Mouse (Mus musculus) spleen, adult 2 months (tissue): ENCODE measurements around the gene Cuta. TPM values are rescaled to one million over a fixed set of nuclear protein-coding genes. Genes with fewer than 3 reads are reported as not detected.
A peak's percentile ranks its signal among the peaks of the same experiment; 100 is the strongest.

Source experiments
- DNase-seq, 2 experiments: peaks; one replicate each; pipeline versions ENCODE4 v3.0.0 to v3.0.0-alpha.2; 2012 to 2021; ENCODE audit warnings: low spot score in 2 of 2, low read depth in 1 of 2
- H3K27ac ChIP-seq: fragments of 200-500 bp; 2 replicates; pipeline ENCODE4 v1.5.1; 2012; ENCODE audit warnings: low read length, inconsistent platforms; ENCODE audit not compliant: insufficient read depth
- H3K27me3 ChIP-seq: fragments of 200-500 bp; 2 replicates; pipeline ENCODE4 v1.6.1; 2012; ENCODE audit warnings: mild to moderate bottlenecking, moderate library complexity, low read length, inconsistent platforms; ENCODE audit not compliant: control insufficient read depth, insufficient read depth
- H3K36me3 ChIP-seq: fragments of 200-500 bp; 2 replicates; pipeline ENCODE4 v1.6.1; 2012; ENCODE audit warnings: mild to moderate bottlenecking, low read length, inconsistent platforms; ENCODE audit not compliant: control insufficient read depth, insufficient read depth
- H3K4me1 ChIP-seq: fragments of 200-500 bp; 2 replicates; pipeline ENCODE4 v1.6.1; 2011; ENCODE audit warnings: inconsistent platforms; ENCODE audit not compliant: control insufficient read depth, insufficient read depth, insufficient read length
- H3K4me3 ChIP-seq: fragments of 200-500 bp; 2 replicates; pipeline ENCODE4 v1.5.1; 2011; ENCODE audit warnings: mild to moderate bottlenecking, inconsistent platforms; ENCODE audit not compliant: insufficient read depth, insufficient read length; ENCODE audit errors: extremely low read depth
- CTCF ChIP-seq: fragments of 200-500 bp; IDR thresholded peaks from 2 replicates; pipeline ENCODE4 v1.5.1; 2011; ENCODE audit warnings: mild to moderate bottlenecking, inconsistent platforms; ENCODE audit not compliant: insufficient read depth, insufficient read length, insufficient replicate concordance; ENCODE audit errors: extremely low read depth
- POLR2A ChIP-seq: fragments of 200-500 bp; IDR thresholded peaks from 2 replicates; pipeline ENCODE4 v1.6.1; 2011; ENCODE audit warnings: low read depth, low read length, inconsistent platforms
- WGBS: fragments of 180-500 bp; shearing (Covaris S2); methylation state at CpG from one replicate; pipeline ENCODE4 v1.1.7; 2018; 5-methylcytosine and 5-hydroxymethylcytosine counted together
- polyA plus RNA-seq: library from polyadenylated mRNA; depleted of rRNA; stranded (reverse); fragments of >200 nt; gene quantifications from 2 replicates; pipeline ENCODE4 v1.2.3, GENCODE M21; 2012; rRNA removed

The Cuta gene
- polyA plus RNA-seq, 1 experiment: 87.9 TPM

- no peaks in the 10 kb centered on the region for H3K27me3 ChIP-seq
- peak overlapping the region; percentile 49 for H3K4me3 ChIP-seq
- H3K4me1 ChIP-seq: peaks cover 9% of the 10 kb centered on the region; the same call in 1 of the 2 replicates
- DNase-seq: peak; percentile 44 to 79
- no peaks in the 10 kb centered on the region for H3K36me3 ChIP-seq
- TF ChIP-seq POLR2A: no peak
- TF ChIP-seq CTCF: peak; percentile 44; the same call in 1 of the 2 replicates
- H3K27ac ChIP-seq: no peak overlapping the region; the same call in 1 of the 2 replicates
- WGBS: 10% methylated on average over 25 of the region's 25 CpGs
These were observed 54.1 kb downstream of the Cuta start for GRCm38 (mm10) chr17:26884995-26885926.

Other genes with a start within 250 kb of the Cuta start
- gene Crebrf, start 223.9 kb downstream of the Cuta start, polyA plus RNA-seq: 4.5 and 5.4 TPM in 2 replicates
- gene Bnip1, start 158.5 kb downstream of the Cuta start, polyA plus RNA-seq: 16.6 and 17.2 TPM in 2 replicates
- 19.8 and 34.6 TPM in 2 replicates for gene Nkx2-5, start 94.6 kb downstream of the Cuta start, polyA plus RNA-seq
- 6.8 and 7.6 TPM in 2 replicates for gene Kifc5b, start 22.5 kb downstream of the Cuta start, polyA plus RNA-seq
- gene Phf1, start 6.5 kb downstream of the Cuta start, polyA plus RNA-seq: 103 and 131 TPM in 2 replicates
- gene Syngap1, start 1.7 kb upstream of the Cuta start, polyA plus RNA-seq: 7.3 and 9.6 TPM in 2 replicates
- gene Zbtb9, start 33.6 kb upstream of the Cuta start, polyA plus RNA-seq: 13.7 and 25.0 TPM in 2 replicates
- gene Bak1, start 89.4 kb upstream of the Cuta start, polyA plus RNA-seq: 50.3 and 67.8 TPM in 2 replicates
- gene Itpr3, start 117.7 kb upstream of the Cuta start, polyA plus RNA-seq: 50.9 and 61.4 TPM in 2 replicates
- 49.1 and 73.4 TPM in 2 replicates for gene Uqcc2, start 194.3 kb upstream of the Cuta start, polyA plus RNA-seq
- 0.62 and 0.71 TPM in 2 replicates for gene Ip6k3, start 228.2 kb upstream of the Cuta start, polyA plus RNA-seq